Mouse (Mus musculus): ENCODE measurements around the gene Dio1. TPM values are rescaled to one million over a fixed set of nuclear protein-coding genes. Genes with fewer than 3 reads are reported as not detected.

Dio1 gene
- polyA plus RNA-seq, 1 experiment from 2014 or later = 0.08 TPM

DNA sequence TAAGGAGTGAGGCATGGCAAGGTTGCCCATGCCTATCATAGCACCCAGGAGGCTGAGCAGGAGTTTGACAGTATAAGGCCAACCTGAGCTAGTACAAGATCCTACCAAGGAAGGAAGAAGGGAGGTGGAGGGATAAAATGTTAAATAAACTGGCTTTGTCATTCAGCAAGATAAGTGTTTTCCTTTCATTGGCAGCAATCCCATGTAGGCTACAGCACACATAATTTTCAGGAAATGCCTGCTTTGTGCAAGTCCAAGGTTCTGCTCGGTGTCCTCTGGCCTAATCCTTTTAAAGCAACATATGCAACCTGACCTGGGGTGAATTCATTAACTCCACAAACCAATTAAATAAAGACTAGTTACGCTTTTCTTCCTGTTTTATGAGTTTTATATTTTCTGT, 61.6 kb downstream of the Dio1 start:
- Histone ChIP-seq H3K27ac (ENCODE audit: low read length) (no peak overlapping the region), H3K4me2 (ENCODE audit: low read depth, low read length) (no peak overlapping the region), H3K4me1 (ENCODE audit: control insufficient read depth, low read depth, low read length) (peaks cover 11% of the 10 kb centered on the region), H3K27me3 (ENCODE audit: control insufficient read depth, insufficient read depth, low read depth, low read length) (no peaks in the 10 kb centered on the region), H3K36me3 (ENCODE audit: control insufficient read depth, insufficient read depth) (no peaks in the 10 kb centered on the region), H3K9ac (ENCODE audit: low read depth, low read length) (no peak overlapping the region), H3K4me3 (ENCODE audit: low read depth, low read length) (no peak overlapping the region), H3K9me3 (replicated peaks; ENCODE audit: control insufficient read depth, low read length) (no peaks in the 10 kb centered on the region)
- 0 out of 2 replicates have a peak, but pooled peaks have one; percentile 50 for ATAC-seq (ENCODE audit: low read depth)
- WGBS (ENCODE audit: insufficient replicate concordance) = 51% methylated on average over 2 of the region's 2 CpGs

GRCm38 (mm10) chr4:107243365-107244333, 63.3 kb downstream of the Dio1 start:
- no peak overlapping the region for H3K27ac ChIP-seq (ENCODE audit: low read length)
- H3K27me3 ChIP-seq (ENCODE audit: control insufficient read depth, insufficient read depth, low read depth, low read length) = no peaks in the 10 kb centered on the region
- H3K4me1 ChIP-seq (ENCODE audit: control insufficient read depth, low read depth, low read length) = peaks cover 4% of the 10 kb centered on the region
- 79% methylated on average over 6 of the region's 6 CpGs for WGBS (ENCODE audit: insufficient replicate concordance)
- no peaks in the 10 kb centered on the region for H3K9me3 ChIP-seq (replicated peaks; ENCODE audit: control insufficient read depth, low read length)
- peaks cover 4% of the 10 kb centered on the region; the same call in 1 of the 2 replicates for H3K36me3 ChIP-seq (ENCODE audit: control insufficient read depth, insufficient read depth)
- H3K9ac ChIP-seq (ENCODE audit: low read depth, low read length) = no peak overlapping the region
- H3K4me2 ChIP-seq (ENCODE audit: low read depth, low read length) = no peak overlapping the region
- no peak for ATAC-seq (ENCODE audit: low read depth)
- no peak overlapping the region for H3K4me3 ChIP-seq (ENCODE audit: low read depth, low read length)

Other genes starting within 250 kb of the Dio1 start
- 45.5 and 47.7 TPM in 2 replicates for gene Mrpl37, start 240.3 kb downstream of the Dio1 start, polyA plus RNA-seq (2015; fragmentation: Nextera tagmentation; extraction: Ambion mirVana)
- gene Cyb5rl, start 240.2 kb downstream of the Dio1 start, polyA plus RNA-seq (2015; fragmentation: Nextera tagmentation; extraction: Ambion mirVana) = 1.3 and 1.8 TPM in 2 replicates
- not detected in 2 replicates for gene Cdcp2, start 210.3 kb downstream of the Dio1 start, polyA plus RNA-seq (2015; fragmentation: Nextera tagmentation; extraction: Ambion mirVana)
- 196 and 197 TPM in 2 replicates for gene Tmem59, start 128.8 kb downstream of the Dio1 start, polyA plus RNA-seq (2015; fragmentation: Nextera tagmentation; extraction: Ambion mirVana)
- gene Tceanc2, start 128.1 kb downstream of the Dio1 start, polyA plus RNA-seq (2015; fragmentation: Nextera tagmentation; extraction: Ambion mirVana) = 11.7 and 19.8 TPM in 2 replicates
- not detected in 2 replicates for gene Ldlrad1, start 98.0 kb downstream of the Dio1 start, polyA plus RNA-seq (2015; fragmentation: Nextera tagmentation; extraction: Ambion mirVana)
- gene Lrrc42, start 53.6 kb downstream of the Dio1 start, polyA plus RNA-seq (2015; fragmentation: Nextera tagmentation; extraction: Ambion mirVana) = 13.6 and 14.4 TPM in 2 replicates
- gene Hspb11, start 53.6 kb downstream of the Dio1 start, polyA plus RNA-seq (2015; fragmentation: Nextera tagmentation; extraction: Ambion mirVana) = 6.4 and 8.1 TPM in 2 replicates
- 21.6 and 22.4 TPM in 2 replicates for gene Yipf1, start 7.2 kb upstream of the Dio1 start, polyA plus RNA-seq (2015; fragmentation: Nextera tagmentation; extraction: Ambion mirVana)
- gene Ndc1, start 60.6 kb upstream of the Dio1 start, polyA plus RNA-seq (2015; fragmentation: Nextera tagmentation; extraction: Ambion mirVana) = 13.0 and 13.1 TPM in 2 replicates
- 0.18 and 0.55 TPM in 2 replicates for gene Glis1, start 127.4 kb upstream of the Dio1 start, polyA plus RNA-seq (2015; fragmentation: Nextera tagmentation; extraction: Ambion mirVana)

All from liver, embryonic 16.5 days (tissue).